Mouse (Mus musculus) embryo, embryonic 11.5 days (tissue): ENCODE results near the gene Rpl18a.

Source experiments
- DNase-seq: peaks from one replicate; pipeline ENCODE4 v3.0.0-alpha.2; 2012; ENCODE audit warnings: low read depth, low spot score

The Rpl18a gene

DNA sequence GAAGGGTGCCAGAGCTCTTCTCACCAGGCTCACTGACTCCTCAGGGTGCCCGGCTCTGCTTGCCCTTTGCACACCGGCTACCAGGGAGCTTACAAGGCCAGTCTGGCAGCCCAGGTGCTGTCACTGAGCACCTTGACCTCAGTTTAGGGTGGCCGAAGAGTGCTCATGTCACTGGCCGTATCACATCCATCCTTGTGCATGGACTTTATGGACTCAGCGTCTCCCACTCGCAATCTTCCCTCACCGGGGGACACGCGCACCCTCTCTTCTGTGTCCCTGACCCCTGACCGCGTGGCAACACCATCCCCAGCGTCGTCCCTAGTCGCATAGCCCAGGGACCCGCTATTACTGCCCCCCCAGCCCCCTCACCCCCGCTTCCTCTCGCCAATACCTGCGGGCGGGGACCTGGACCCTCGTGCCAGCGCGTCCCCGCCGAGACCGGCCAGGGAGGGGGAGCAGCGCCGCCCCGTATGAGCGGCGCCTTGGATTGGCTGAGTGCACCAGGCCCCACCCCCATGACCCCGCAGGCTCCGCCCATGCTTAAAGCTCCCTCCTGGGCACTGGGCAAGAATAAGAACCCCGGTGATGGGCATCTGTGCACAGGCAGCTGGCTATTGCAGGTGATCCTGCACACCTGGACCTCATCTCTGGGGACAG lies 40.5 kb downstream of the Rpl18a start:
- no peak for DNase-seq

DNA sequence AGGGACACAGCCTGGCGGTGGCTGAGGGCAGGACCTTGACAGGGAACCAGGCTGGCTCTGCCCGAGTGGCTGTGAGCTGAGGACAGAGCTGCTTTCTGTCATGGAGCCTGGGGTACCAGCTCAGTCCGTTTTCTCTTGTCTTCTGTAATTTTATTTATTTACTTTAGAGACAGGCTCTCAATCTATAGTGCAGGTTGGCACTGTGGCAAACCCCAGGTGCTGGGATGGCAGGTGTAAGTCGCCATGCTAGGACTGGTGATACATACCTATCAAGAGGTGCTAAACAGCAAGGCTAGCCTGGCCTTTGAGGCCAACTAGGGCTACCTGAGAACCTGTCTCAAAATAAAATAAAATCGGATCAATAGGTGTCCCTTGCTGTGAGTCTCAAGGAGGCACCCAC lies 41.2 kb downstream of the Rpl18a start:
- no peak for DNase-seq

DNA sequence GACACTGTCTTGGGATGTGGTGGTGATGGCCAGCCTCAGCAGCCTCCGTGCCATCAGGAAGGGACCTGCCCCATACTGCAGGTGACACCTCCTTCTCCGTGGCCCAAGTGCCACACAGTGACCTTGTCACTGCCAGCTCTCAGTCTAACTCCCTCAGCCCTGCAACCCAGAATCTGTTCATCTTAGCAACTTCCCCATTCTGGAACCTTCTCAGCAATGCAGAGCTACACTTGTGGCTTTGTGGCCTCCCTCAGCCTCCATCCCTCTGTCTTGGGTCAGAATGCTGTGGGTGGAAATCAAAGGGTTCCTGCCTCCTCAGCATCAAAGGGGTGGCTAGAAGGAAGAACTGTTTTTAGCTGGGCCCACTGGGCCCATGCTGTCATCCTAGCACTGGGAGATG lies 43.3 kb downstream of the Rpl18a start:
- DNase-seq: no peak

DNA sequence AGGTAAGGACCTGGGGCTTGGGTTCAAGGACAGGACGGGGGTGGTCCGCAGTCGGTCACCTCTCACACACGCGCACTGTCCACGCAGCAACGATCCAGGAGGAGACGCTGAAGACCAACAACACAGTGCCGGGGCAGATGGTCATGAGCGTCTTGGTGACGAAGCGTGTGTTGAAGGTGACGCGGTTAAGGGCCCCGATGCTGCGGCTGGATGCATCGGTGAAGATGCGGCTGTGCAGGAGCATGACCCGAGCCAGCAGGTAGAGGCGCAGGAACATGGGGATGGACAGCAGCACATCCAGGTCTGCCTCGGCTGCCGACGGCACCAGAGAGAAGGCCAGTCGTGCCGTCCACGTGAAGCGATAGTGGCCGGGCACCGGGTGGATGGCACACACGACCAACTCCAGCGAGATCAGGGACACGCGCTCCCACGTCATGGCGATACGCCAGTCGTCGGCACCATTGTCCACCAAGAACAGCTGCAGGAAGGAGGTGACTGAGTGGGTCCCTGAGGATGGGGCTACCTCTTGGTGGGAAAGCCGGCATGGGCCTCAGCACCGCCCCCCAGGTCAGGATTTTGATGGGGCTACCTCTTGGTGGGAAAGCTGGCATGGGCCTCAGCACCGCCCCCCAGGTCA lies 44.5 kb downstream of the Rpl18a start:
- no peak for DNase-seq

DNA sequence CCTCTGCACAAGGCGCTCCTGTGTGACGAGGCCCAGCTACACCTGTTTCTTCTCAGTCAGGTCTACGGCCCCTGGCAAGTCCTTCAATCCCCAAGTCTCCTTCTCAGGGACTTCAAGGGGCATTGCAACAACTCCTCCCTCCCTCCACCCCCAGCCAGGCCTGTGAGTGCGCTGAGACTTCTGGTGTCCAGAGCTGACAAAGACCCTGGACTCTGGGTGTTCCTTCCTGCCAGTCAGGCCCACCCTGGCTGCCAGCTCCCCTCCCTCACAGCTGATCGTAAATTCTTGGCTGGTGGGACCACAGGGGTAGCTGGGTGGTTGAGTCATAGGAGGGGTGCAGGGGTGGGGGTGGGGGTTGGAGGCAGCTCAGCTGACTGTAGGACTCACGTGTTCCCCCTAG lies 45.4 kb downstream of the Rpl18a start:
- no peak for DNase-seq

DNA sequence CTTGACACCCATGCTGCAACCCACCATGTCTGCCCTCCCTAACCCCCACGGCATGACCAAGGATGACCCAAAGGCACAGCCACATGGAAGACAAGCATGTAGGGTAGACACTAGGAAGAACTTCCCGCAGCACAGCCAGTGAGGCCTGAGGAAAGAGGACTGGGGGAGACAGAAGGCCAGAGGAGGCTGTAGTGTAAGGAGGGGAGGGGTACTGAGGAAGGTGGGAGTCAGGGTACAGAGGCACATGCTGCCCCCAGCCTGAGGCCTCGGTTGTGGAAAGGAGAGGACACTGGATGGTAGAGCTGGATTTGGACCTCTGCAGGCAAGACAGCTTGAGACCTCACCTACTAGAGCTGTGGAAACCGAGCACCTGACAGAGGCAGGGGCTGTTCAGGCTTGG lies 46.3 kb downstream of the Rpl18a start:
- DNase-seq: no peak

DNA sequence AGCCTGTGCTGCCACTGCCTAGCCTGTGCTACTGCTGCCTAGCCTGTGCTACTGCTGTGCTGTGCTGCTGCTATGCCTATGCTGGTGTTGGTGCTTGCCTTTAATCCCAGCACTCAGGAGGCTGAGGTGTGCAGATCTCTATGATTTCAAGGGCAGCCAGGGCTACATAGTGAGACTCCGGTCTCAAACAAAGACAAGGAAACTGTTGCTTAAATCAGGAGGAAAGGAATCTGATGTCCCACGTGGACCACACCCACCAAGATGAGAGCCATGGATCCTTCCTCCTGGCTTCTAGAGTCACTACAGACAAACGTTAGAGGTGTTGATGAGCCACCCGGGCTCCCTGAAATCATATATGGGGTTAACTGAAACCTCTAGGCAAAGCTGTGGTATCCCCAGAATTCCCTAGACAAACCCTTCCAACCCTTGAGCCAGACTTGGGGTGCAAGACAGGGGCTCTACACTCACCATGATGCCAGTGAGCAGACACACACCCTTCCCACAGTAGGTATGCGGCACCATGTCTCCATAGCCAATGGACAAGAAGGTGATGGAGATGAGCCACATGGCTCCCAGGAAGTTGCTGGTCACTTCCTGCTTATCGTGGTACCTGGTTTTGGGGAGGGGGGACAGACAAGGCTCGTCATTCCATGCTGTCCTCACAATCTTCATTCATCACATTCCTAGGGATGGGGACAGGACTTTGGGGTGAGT lies 46.9 kb downstream of the Rpl18a start:
- DNase-seq: no peak

DNA sequence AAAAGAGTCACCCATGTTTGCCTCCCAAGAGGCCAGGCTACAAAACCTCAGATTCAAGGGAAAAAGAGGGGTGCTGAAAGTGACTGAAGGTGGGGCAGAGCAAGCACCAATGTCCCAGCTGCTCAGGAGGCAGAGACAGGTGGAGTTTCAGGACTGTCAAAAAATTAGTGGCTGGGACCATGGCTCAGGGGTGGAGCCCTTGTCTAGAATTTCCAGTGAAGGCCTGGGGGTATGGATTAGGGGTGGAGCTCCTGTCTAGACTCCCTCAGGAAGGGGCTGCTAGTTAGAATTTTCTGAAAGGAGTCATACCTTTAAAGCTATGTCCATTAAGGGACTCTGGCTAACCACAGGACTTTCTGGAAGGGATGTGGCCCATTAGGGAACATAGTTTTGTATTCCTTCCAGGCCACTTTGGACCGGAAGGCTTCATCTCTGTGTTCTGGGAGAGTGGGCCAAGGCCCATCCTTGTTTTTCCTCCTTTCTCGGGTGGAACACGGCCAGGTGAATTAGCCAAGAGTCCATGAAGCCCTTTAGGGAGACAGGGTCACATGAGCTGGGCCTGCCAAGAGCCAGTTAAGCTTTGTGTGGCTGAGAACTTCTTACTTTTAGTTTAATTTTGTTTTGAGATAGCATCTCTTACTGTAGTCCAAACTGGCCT lies 47.8 kb downstream of the Rpl18a start:
- no peak for DNase-seq

DNA sequence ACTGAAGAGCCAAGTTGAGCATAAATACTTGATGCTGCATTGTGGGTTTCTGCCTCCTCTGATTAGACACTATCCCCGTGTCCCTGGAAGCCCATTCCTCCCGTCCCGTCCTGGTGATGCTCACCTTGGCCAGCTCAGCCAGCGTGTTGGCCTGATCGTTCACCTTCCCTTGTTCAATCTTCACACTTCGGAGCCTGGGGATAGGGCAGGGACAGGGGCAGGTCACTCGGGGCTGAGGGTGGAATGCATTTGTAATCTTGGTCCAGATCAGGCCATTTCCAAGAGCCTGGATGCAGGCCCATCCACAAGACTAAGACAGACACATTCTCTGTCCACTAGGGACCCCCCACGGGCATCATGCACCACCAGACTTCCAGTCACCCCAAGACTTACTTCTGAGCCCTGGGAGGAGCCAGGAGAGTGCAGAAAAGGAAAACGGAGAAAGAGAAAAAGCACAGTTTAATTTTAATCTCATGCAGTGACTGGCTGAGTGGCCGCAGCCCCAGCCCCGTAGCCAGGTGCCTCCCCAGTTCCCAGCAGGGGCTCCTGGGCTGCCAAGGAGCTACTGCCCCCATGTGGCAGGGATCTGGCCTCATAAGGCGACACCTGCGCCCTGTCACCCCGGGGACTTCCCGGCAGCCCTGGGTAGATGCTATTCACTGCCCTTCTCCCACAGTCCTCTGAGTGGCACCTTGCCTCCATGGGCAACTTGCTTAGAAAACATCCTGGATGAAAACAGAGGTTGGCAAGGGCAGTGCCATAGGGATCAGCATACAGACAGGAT lies 50.6 kb downstream of the Rpl18a start:
- no peak for DNase-seq

DNA sequence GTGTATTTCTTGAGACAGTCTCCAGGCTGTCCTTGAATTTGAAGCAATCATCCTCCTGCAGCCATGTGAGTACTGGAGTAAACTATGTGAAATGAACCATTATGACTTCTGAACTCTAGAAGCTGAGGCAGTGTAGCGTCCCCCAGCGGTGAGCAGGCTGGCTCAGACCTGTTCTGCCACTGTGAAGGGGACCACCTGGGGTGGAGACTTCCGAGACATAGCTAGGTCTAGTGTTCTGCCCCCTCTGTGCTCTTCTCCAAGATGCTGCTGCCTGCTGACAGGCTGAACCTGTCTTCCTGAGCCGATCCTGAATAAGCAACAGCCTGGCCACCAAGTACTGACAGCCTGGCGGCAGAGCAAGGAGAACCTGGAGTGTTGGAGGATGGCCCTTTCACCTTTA lies 52.1 kb downstream of the Rpl18a start:
- no peak for DNase-seq
